Mouse (Mus musculus) monocyte, adult 5-6 weeks (primary cell): ENCODE data around the gene Krtap10-10. TPM values are rescaled to one million over a fixed set of nuclear protein-coding genes. Genes with fewer than 3 reads are reported as not detected.

Experiments used
- ATAC-seq: fragments of 153-309, 156-312 bp; replicated peaks from 2 replicates; pipeline ENCODE4 v1.8.0; 2017; ENCODE audit warnings: mild to moderate bottlenecking; ENCODE audit not compliant: low TSS enrichment, insufficient number of reproducible peaks, severe bottlenecking, poor library complexity, low FRiP score
- total RNA-seq: library from RNA; stranded (forward); fragments of 200-1000, 200-491, 200-594 nt; gene quantifications from 3 replicates; pipeline ENCODE4 v1.2.3, GENCODE M21; 2017

Krtap10-10 gene
- total RNA-seq, 1 experiment from 2014 or later: not detected

DNA sequence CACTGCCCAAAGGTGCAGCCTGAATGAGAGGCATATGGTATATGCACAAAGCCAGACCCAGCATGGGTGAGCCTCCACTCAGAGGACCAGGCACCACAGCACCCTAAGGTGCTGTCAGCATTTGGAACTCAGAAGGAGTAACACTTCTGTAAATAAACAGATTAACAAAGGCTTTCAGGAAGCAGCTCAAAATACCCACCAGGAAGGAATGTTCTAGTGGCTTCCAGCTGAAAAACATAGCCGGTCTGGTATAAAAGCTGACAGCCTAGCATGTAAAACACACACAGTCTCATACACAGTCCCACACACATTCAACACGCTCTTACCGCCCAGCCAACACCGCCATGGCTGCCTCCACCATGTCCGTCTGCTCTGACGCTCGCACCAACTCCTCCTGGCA lies 25.9 kb downstream of the Krtap10-10 start, which contains the start of gene Gm3285:
TSS of gene Gm3285 (plus strand) at position 301 of the 400 bp plus-strand sequence.
- no peak for ATAC-seq

DNA sequence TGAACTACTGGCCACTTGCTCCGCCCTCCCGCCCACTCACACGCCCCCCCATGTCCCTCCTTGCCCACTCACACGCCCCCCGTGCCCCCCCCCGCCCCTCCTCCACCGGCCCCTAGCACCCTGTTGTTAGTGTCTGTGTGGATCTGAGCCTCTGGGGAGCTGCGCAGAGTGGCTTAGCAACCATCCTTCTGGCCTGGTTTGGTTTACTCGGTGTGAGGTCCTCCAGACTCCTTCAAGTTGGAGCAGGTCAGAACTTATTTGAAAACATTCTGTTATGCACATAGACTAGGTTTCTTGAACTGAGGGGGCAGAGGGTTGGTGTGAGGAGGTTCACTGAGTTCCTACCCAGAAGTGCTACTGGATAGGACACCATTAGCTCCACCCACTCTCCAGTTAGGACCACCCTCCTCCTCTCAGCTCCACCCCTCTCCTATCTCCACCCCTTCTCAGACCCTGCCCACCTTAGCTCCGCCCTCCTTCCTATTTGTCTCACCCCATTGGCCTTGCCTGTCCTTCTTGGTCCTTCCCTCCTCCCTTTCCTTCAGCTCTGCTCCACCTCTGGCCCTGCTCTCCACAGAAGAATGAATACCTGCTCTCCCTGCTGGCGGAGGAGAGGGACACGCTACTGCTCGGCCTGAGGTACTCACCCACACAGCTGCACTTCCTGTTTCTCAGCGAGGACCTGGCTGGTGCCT lies 28.5 kb downstream of the Krtap10-10 start:
- peak; percentile 64 for ATAC-seq

DNA sequence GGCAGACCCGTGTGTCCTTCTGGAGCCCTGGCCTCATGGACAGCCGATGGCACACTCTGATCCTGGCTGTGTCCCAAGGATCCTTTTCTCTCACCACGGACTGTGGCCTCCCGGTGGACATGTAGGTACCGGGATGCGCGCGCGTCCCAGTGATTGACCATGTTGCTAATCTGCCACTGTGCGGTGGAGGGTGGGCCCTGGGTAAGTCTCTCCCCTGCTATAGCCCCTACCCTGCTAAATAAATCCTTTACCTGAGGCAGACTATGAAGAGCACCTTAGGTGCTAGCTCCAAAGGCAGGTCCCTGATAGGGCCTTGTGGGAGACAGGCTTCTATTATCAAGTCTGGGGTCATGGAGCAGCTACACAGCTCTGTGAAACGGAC lies 29.0 kb downstream of the Krtap10-10 start:
- ATAC-seq: no peak

DNA sequence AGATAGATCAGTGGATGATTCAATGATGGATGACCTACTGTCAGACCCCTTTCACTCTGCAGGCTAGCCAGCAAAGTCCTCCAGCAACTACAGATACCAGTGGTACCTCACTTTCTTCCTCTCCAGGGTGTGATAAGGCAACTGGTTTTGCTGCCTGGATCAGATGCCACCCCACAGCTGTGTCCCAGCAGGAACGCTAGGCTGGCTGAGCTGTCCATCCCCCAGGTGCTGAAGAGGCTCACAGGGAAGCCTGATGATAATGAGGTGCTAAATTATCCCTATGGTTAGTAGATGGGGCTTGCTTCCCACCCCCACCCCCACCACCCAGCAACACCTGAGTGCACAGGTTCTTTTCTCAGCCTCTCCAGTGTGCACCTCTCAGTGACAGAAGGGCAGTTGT lies 31.8 kb downstream of the Krtap10-10 start:
- ATAC-seq: no peak

GRCm38 (mm10) chr10:77869651-77870050 lies 33.9 kb downstream of the Krtap10-10 start:
- no peak for ATAC-seq

DNA sequence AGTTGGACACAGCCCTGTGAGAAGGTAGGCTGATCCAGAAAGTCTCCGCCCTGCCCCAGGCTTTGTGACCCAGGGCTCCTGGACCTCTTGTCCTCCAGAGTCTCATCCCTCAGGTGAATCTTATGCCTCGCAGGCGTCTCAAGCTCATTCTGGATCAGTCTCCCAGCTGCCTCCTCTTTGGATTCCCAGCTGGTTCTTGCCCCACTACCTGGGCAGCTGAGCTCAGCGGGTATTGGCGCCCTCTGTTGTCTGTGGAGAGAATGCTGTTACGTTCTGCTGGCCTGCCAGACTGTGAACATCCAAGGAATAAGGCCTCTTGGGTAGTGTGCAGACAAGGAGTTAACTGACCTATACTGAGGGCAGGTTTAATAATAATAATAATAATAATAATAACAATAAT lies 43.2 kb downstream of the Krtap10-10 start:
- ATAC-seq: no peak

GRCm38 (mm10) chr10:77880305-77880704 lies 44.6 kb downstream of the Krtap10-10 start:
- no peak for ATAC-seq

DNA sequence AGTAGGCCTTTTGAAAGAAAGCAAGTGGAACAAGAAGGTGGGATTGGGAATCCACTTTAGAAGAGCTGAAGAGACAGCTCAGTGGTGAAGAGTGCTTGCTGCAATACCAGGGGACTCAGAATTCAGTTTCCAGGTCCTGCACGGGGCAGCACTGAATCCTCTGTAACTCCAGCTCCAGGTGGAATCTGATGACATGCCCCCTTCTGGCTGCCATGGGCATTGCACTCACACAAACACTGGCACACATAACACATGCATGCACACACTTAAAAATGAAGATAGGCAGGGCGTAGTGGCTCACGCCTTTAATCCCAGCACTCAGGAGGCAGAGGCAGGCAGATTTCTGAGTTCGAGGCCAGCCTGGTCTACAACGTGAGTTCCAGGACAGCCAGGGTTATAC lies 46.8 kb downstream of the Krtap10-10 start:
- no peak for ATAC-seq

DNA sequence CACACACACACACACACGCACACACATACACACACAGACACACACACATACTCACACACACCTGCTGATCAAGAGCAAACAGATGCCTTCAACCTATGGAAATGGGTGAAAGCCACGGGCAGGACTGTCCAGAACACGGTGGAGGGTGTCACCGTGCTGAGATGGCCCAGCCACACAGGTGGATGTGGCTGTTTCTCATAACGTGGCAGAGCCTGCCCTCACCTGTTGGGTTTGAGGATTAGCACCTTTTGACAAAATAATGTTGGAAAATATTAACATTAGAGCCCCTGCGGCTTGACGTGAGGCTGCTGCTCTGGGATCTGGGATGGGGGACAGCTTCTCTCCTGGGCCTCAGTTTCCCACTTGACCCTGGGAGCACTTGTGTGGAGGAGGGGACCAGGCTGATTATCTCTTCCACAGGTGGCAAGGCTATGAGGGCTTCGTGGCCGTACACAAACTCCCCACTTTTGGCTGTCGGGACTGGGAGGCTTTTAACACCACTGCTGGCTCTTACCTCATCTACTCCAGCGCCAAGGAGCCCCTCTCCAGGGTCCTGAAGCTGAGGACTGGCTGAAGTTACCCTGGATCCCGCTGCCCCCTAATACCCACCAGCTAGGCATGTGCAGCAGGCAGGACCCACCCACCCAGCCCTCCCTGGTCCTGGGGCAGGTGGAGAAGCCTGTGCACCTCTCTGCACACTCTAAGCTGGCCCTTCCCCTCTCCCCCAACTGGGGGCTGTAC lies 50.4 kb downstream of the Krtap10-10 start:
- ATAC-seq: no peak

Other genes starting within 250 kb of the Krtap10-10 start
- gene Sumo3, start 229.8 kb upstream of the Krtap10-10 start, total RNA-seq: 84.2 to 128 TPM (median 126 TPM) in 3 replicates
- gene Gm49325, start 229.8 kb upstream of the Krtap10-10 start, total RNA-seq: 1.7 to 5.5 TPM in 2 of 3 replicates, not detected in the other
- 60.6 to 127 TPM (median 70.3 TPM) in 3 replicates for gene Ube2g2, start 213.7 kb upstream of the Krtap10-10 start, total RNA-seq
- gene Tspear, start 149.4 kb upstream of the Krtap10-10 start, total RNA-seq: not detected in 3 replicates
- not detected in 3 replicates for gene Gm19402, start 145.2 kb upstream of the Krtap10-10 start, total RNA-seq
- gene Gm9508, start 138.7 kb upstream of the Krtap10-10 start, total RNA-seq: not detected in 3 replicates
- gene Gm10272, start 129.3 kb upstream of the Krtap10-10 start, total RNA-seq: not detected in 3 replicates
- gene Gm10024, start 124.5 kb upstream of the Krtap10-10 start, total RNA-seq: not detected in 3 replicates
- not detected in 3 replicates for gene Gm10142, start 120.1 kb upstream of the Krtap10-10 start, total RNA-seq
- gene Krtap12-1, start 115.3 kb upstream of the Krtap10-10 start, total RNA-seq: not detected in 3 replicates
- not detected in 3 replicates for gene Gm10100, start 109.5 kb upstream of the Krtap10-10 start, total RNA-seq
- gene Gm18596, start 93.3 kb upstream of the Krtap10-10 start, total RNA-seq: not detected in 3 replicates
- not detected in 3 replicates for gene Gm9736, start 84.6 kb upstream of the Krtap10-10 start, total RNA-seq
- not detected in 3 replicates for gene Gm3233, start 76.3 kb upstream of the Krtap10-10 start, total RNA-seq
- not detected in 3 replicates for gene Gm3238, start 64.6 kb upstream of the Krtap10-10 start, total RNA-seq
- not detected in 3 replicates for gene Gm7138, start 59.0 kb upstream of the Krtap10-10 start, total RNA-seq
- not detected in 3 replicates for gene Gm3250, start 53.4 kb upstream of the Krtap10-10 start, total RNA-seq
- not detected in 3 replicates for gene Gm7137, start 47.7 kb upstream of the Krtap10-10 start, total RNA-seq
- gene Gm9639, start 40.9 kb upstream of the Krtap10-10 start, total RNA-seq: not detected in 3 replicates
- not detected in 3 replicates for gene Gm19668, start 36.8 kb upstream of the Krtap10-10 start, total RNA-seq
- not detected in 3 replicates for gene Gm9507, start 24.1 kb upstream of the Krtap10-10 start, total RNA-seq
- not detected in 3 replicates for gene Gm2696, start 21.3 kb upstream of the Krtap10-10 start, total RNA-seq
- not detected in 3 replicates for gene Krtap10-4, start 8.9 kb upstream of the Krtap10-10 start, total RNA-seq
- gene Gm36176, start 10.9 kb downstream of the Krtap10-10 start, total RNA-seq: not detected in 3 replicates
- gene Gm10318, start 16.9 kb downstream of the Krtap10-10 start, total RNA-seq: not detected in 3 replicates
- gene Gm3285, start 26.0 kb downstream of the Krtap10-10 start, total RNA-seq: not detected in 3 replicates
- not detected in 3 replicates for gene Lrrc3, start 66.6 kb downstream of the Krtap10-10 start, total RNA-seq
- gene Trpm2, start 134.6 kb downstream of the Krtap10-10 start, total RNA-seq: 27.0 to 37.5 TPM (median 35.8 TPM) in 3 replicates
- 4.8 to 8.2 TPM (median 5.5 TPM) in 3 replicates for gene 1810043G02Rik, start 142.6 kb downstream of the Krtap10-10 start, total RNA-seq
- 46.0 to 51.9 TPM (median 46.4 TPM) in 3 replicates for gene Pfkl, start 174.1 kb downstream of the Krtap10-10 start, total RNA-seq
- not detected in 3 replicates for gene Dnmt3l, start 206.0 kb downstream of the Krtap10-10 start, total RNA-seq
- gene Aire, start 207.7 kb downstream of the Krtap10-10 start, total RNA-seq: not detected in 3 replicates
- gene Icosl, start 233.4 kb downstream of the Krtap10-10 start, total RNA-seq: 10.0 to 15.9 TPM (median 12.7 TPM) in 3 replicates